Mouse (Mus musculus) gastrocnemius, postnatal 14 days (tissue): ENCODE data around the gene Sbf2. TPM values are rescaled to one million over a fixed set of nuclear protein-coding genes. Genes with fewer than 3 reads are reported as not detected.
A peak's percentile ranks its signal among the peaks of the same experiment; 100 is the strongest.
"Not testable (repeated sequence)": the region's sequence is repeated elsewhere in the genome, so short reads cannot be mapped to it uniquely, and the experiment has no call there.

ENCODE experiments used
- DNase-seq: peaks from one replicate; pipeline ENCODE4 v3.0.0; 2021; ENCODE audit warnings: mixed read lengths
- intact Hi-C: fragments of 180-260 bp; cut with DNase I; formaldehyde crosslinking; loops from one replicate; pipeline ENCODE4 v1.15.1; 2025; ENCODE audit warnings: low total_unique reads
- long read RNA-seq, 2 experiments: library from polyadenylated mRNA; stranded (forward); transcript quantifications; one replicate each; pipeline ENCODE4 v2.0.0; 2021
- total RNA-seq, 2 experiments: library from RNA; stranded (reverse); gene quantifications; 2 replicates each; pipeline ENCODE4 v1.2.3; 2021

The Sbf2 gene
- 10 to 100 TPM; 19.4 to 21.5 TPM for total RNA-seq
- long read RNA-seq, experiment 1, partial matches to known transcripts = 6 of 6 reads
- long read RNA-seq, experiment 1, other reads (novel, unspliced or antisense) = 0 of 6 reads
- long read RNA-seq, experiment 2, partial matches to known transcripts = 5 of 8 reads
- long read RNA-seq, experiment 2, other reads (novel, unspliced or antisense) = 3 of 8 reads

DNA sequence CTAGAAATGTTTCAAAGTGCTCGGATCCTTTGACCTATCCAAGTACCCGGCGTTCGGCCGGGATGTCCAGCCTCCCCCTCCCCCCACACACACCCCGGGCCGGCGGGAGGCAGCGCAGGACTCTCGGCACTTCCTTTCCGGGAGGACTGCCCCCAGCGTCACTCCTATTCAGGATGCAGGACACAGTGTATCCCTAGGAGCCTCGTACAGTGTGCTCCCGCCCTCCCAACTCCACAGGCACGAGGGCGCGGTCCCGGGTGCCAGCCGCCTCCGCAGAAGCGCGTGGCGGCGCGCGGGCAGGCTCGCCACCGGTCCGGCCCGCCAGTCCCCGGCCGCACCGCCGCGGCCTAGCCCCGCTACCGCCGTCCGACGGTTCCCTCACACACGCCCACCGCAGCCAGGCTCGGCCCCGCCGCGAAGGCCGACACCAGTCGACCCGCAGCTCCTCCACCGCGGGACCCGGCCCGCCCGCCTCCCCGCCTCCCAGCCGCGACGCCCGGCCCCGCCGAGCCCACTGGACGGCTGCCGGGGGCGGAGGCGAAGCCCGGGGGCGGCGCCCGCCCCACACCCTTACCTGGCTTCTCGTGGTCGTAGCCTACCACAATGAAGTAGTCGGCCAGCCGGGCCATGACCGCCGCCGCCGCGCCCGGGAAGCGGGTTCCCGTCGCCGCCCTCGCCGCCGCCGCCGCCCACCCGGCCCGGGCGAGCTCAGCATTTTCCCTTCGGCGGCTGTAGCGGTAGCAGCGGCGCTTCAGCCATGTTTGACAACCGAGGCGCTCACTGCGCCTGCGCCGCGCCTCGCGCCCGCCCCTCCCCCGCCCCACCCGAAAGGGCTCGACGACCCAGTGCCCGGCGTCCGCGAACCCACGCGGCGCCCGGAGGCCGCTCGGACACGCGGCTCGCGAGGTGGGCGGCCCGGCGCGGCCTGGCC, at the start of gene Sbf2:
Gene Sbf2 (minus strand): TSS at position 790 of the 931 bp plus-strand sequence.
- intact Hi-C loops = no loop called here
- DNase-seq = peak; percentile 81

- DNase-seq = no peak
- intact Hi-C loops = no loop called here
These were observed 43.7 kb upstream of the Sbf2 start for GRCm38 (mm10) chr7:110658378-110658928.

GRCm38 (mm10) chr7:110655966-110656365, 41.2 kb upstream of the Sbf2 start:
- intact Hi-C loops = no loop called here
- DNase-seq = no peak

- no peak for DNase-seq
- intact Hi-C loops = no loop called here
These were observed 40.5 kb upstream of the Sbf2 start for GRCm38 (mm10) chr7:110655230-110655629.

DNA sequence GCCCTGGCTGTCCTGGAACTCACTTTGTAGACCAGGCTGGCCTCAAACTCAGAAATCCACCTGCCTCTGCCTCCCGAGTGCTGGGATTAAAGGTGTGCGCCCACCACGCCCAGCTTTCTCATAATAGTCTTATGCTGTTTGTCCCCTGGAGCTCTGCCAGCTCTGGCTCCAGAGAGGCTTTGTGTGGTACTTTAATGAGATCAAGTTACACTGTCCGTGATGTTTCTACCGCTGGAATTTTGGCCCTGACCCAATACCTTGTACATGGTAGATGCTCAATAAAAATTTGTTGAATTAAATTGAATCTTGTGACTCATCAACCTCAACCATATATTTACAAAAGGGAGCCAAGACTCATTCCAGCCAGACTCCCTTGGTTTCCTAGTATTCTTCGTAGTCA, 36.4 kb upstream of the Sbf2 start:
- intact Hi-C loops = no loop called here
- DNase-seq = no peak

GRCm38 (mm10) chr7:110650491-110650890, 35.8 kb upstream of the Sbf2 start:
- intact Hi-C loops = no loop called here
- no peak for DNase-seq

- no peak for DNase-seq
- intact Hi-C loops = no loop called here
These were observed 34.6 kb upstream of the Sbf2 start for GRCm38 (mm10) chr7:110649133-110649987.

DNA sequence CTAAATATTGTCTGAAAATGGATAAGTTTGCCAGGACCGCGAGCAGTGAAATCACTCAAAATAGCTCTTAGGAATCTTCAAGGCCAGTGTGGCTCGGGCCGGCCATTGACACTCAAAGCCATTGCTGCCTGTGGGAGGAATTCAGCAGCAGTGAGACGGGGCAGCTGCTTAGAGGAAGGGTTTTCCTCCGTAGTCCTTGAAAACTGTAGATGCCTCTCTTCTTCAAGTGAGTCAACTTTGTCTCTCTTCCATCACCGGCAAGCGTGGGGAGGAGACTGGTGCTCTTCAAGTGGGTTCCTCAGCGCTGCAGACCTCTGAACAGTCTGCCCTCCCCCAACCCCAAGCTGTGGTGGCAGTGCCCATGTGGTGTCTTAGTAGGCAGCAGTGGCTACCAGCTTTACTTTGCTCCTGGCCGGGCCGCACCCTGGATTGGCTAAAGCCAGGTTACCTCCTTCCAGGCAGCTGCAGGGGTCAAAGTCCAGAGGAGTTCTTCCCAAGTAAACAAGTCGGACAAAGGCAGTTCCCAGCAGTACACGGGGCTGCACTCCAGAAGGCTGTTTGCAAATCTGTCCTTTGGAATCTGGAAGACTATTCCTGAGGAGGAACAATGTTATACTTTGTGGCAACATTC, 33.8 kb upstream of the Sbf2 start:
- peak; percentile 44 for DNase-seq
- intact Hi-C loops = no loop called here

DNA sequence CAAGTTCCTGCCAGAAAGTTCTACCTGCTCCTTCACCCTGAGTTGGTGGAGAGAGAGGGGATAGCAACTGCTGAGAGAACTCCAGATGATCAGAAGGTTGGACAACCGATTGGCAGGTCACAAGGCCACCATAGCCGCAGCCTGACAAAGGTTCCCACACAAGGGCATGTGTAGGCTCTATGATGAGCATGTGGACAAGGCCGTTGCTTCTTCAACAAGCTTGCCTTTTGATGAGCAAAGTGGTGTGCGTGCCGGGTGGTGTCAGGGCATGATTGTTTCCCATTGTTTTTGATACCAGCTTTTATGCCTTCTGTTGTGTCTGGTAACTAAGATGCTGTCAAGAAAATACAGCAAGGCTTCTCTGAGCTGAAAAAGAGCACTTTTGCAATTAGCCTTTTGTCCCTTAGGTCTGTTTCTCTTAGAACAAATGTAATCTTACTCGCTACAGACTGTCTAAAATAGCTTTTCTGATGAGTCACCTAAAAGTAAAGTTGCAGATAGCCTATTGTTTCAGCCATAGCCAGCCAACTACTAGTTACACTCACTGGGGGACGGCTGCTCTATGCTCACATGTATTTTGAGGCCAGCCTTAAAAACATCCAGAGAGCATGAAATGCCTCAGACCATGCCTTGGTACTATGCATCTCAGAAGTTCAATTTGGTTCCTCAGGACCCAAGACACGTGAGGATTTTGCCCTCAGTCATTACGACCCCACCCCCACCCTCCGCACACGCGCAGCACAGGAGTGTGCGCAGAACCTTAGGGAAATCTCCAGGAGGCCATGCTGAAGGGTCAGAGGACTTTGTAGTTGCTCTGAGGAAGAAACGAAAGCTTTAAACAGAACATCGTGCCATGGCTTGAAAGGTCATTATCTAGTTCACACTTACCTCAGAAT, 33.1 kb upstream of the Sbf2 start:
- no peak for DNase-seq
- intact Hi-C loops = no loop called here

GRCm38 (mm10) chr7:110646611-110647407, 32.1 kb upstream of the Sbf2 start:
- intact Hi-C loops = no loop called here
- DNase-seq = no peak

- no peak for DNase-seq
- intact Hi-C loops = no loop called here
These were observed 31.1 kb upstream of the Sbf2 start for GRCm38 (mm10) chr7:110645859-110646258.

DNA sequence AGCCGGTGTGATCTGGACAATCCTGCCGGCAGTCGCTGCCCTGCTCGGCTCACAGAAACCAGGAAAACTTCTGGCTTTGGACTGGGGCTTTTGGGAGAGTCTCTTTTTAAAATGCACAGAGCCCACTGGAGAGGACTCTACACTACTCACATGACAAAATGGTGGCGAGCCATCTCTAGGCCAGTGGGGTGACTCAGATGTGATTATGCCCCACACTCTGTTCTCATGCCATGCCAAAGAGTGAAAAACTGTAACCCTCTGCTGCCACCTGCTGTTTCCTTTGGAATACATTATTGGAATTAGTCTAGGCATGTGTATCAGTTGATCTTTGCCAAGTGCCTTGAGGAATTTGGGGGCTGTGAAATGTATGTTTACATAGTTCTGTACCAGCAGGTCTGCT, 30.6 kb upstream of the Sbf2 start:
- DNase-seq = no peak

DNA sequence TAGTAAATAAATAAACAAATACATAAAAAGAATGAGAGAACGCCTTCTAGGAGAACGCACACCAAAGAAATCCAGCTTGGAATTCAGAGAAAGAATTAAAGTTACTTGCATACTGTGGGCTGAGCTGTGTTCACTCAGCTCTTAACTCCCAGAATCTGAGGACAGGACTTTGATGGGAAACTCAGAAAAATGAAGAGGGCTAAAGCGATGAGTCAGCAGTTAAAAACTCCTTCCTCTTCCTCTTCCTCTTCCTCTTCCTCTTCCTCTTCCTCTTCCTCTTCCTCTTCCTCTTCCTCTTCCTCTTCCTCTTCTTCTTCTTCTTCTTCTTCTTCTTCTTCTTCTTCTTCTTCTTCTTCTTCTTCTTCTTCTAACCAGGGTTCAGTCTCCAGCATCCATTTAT, 25.2 kb upstream of the Sbf2 start:
- intact Hi-C loops, DNase-seq: not testable (repeated sequence)

More for the DNA sequence above, 30.6 kb upstream of the Sbf2 start:
- intact Hi-C loops = no loop called here

DNA sequence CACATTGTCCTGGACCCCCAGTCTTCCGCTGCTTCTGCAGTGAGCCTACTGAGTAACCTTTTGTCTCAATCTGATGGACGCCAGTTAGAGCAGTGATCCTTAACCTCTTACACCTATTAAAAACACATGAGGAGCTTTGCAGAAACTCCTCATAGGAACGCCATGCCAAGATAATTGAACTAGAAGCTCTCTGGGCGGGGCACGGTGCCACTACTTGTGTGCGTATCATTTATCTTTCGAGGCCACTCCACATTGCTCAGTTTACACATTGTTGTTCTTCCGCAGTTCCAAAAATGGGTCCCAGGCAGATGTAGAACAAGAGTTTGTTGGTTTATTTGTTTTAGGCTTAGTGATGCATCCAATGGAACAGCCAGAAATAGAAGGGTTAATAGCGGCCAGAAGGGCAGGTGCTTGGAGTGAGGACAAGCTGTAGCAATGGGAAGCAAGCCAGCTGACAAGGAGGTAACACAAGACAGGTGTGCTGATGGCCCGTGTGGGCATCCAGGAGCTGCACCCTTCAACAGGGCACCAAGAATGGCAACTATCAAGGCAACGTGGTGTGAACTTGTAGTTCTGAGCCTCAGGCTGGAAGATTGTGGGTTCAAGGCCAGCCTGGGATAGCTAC, 24.7 kb upstream of the Sbf2 start:
- no peak for DNase-seq
- intact Hi-C loops = no loop called here

DNA sequence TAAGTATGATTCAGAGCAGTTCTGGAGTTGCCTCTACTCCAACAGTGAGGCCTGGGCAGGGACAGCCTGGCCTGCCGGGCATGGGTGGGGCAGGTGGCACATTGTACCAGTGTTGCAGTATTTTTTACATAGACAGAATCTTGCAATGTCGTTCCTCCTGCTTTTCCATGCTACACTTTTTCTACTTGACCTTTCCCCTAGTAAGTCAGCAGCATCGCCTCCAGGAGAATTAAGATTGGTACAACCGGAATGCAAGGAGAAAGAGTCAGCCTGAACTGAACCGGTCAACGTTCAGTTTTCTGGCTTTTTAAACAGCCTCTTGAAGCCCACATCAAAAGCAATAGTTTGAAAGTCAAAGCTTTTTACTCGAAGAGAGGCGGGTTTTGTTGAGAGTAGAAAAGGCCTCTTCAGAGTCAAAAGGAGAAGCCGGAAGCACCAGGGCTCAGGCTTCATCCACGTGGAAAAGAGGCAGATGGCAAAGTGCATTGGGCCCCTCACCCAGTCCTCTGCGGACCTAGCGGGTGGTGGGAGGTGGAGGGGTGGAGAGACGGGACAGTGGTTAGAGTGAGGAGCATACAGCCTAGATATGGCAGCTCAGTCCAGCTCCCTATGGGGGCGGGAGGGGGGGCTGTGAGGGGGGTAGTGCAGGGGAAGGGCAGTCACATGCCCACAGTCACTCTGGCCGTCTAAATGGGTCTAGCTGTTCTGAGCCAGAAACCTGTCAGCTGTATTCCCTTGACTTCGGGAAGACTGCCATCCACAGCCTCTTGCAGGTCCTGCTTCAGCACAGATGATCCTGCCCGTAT, 23.8 kb upstream of the Sbf2 start:
- no peak for DNase-seq
- intact Hi-C loops = no loop called here

GRCm38 (mm10) chr7:110636559-110636958, 21.8 kb upstream of the Sbf2 start:
- no peak for DNase-seq
- intact Hi-C loops = no loop called here
